Mouse (Mus musculus) heart, adult 2 months (tissue): ENCODE data around the gene Kntc1.

ENCODE experiments used
- CTCF ChIP-seq: fragments of 200-600 bp; IDR thresholded peaks from 2 replicates; pipeline ENCODE4 v1.8.1; 2022; ENCODE audit warnings: antibody characterized with exemption, mild to moderate bottlenecking, moderate library complexity
- EP300 ChIP-seq: fragments of 200-500 bp; IDR thresholded peaks from 2 replicates; pipeline ENCODE4 v1.6.1; 2011; ENCODE audit warnings: low read depth, low read length, control low read depth; ENCODE audit not compliant: insufficient read depth
- POLR2A ChIP-seq: fragments of 200-500 bp; IDR thresholded peaks from 2 replicates; pipeline ENCODE4 v1.6.1; 2011; ENCODE audit warnings: mild to moderate bottlenecking, low read depth, low read length, control low read depth; ENCODE audit not compliant: insufficient read depth

GRCm38 (mm10) chr5:123809156-123809555 lies 59.6 kb downstream of the Kntc1 start:
- no peak for TF ChIP-seq POLR2A
- TF ChIP-seq EP300 = no peak
- no peak for TF ChIP-seq CTCF
